Mouse (Mus musculus) neural tube, embryonic 15.5 days (tissue): ENCODE data around the gene Slc25a25. TPM values are rescaled to one million over a fixed set of nuclear protein-coding genes. Genes with fewer than 3 reads are reported as not detected.

Experiments
- ATAC-seq: fragments of 200-750 bp; cut with Nextera tagmentation; 2 replicates; pipeline ENCODE4 v1.8.0; 2017; ENCODE audit warnings: mild to moderate bottlenecking, moderate TSS enrichment, moderate library complexity; ENCODE audit not compliant: low FRiP score
- H3K27ac ChIP-seq: fragments of 300-500 bp; sonication (generic); replicated peaks from 2 replicates; pipeline ENCODE4 v1.5.1; 2015; ENCODE audit warnings: mild to moderate bottlenecking, inconsistent platforms
- H3K27me3 ChIP-seq: fragments of 300-500 bp; sonication (generic); replicated peaks from 2 replicates; pipeline ENCODE4 v1.6.1; 2015; ENCODE audit warnings: inconsistent platforms
- H3K36me3 ChIP-seq: fragments of 300-500 bp; sonication (generic); 2 replicates; pipeline ENCODE4 v1.6.1; 2015; ENCODE audit warnings: inconsistent platforms
- H3K4me1 ChIP-seq: fragments of 300-500 bp; sonication (generic); 2 replicates; pipeline ENCODE4 v1.6.1; 2015; ENCODE audit warnings: inconsistent platforms
- H3K4me2 ChIP-seq: fragments of 300-500 bp; sonication (generic); 2 replicates; pipeline ENCODE4 v1.6.1; 2015; ENCODE audit warnings: inconsistent platforms, mild to moderate bottlenecking, moderate library complexity
- H3K4me3 ChIP-seq: fragments of 300-500 bp; sonication (generic); replicated peaks from 2 replicates; pipeline ENCODE4 v1.5.1; 2015; ENCODE audit warnings: mild to moderate bottlenecking, inconsistent platforms
- H3K9ac ChIP-seq: fragments of 300-500 bp; sonication (generic); replicated peaks from 2 replicates; pipeline ENCODE4 v1.6.1; 2015; ENCODE audit warnings: mild to moderate bottlenecking, inconsistent platforms
- H3K9me3 ChIP-seq: fragments of 300-500 bp; sonication (generic); replicated peaks from 2 replicates; pipeline ENCODE4 v1.6.1; 2016; ENCODE audit warnings: inconsistent platforms
- WGBS: fragments of 180-500 bp; shearing (Covaris S2); methylation state at CpG from one replicate; pipeline ENCODE4 v1.1.7; 2015; ENCODE audit warnings: mixed read lengths; 5-methylcytosine and 5-hydroxymethylcytosine counted together
- polyA plus RNA-seq: library from polyadenylated mRNA; unstranded; fragments of >200 nt; fragmentation: Nextera tagmentation; extraction: Ambion mirVana; gene quantifications from 2 replicates; pipeline ENCODE4 v1.2.1, GENCODE M21; 2015

Slc25a25 gene
- polyA plus RNA-seq, 1 experiment from 2014 or later, result 58.8 TPM

DNA sequence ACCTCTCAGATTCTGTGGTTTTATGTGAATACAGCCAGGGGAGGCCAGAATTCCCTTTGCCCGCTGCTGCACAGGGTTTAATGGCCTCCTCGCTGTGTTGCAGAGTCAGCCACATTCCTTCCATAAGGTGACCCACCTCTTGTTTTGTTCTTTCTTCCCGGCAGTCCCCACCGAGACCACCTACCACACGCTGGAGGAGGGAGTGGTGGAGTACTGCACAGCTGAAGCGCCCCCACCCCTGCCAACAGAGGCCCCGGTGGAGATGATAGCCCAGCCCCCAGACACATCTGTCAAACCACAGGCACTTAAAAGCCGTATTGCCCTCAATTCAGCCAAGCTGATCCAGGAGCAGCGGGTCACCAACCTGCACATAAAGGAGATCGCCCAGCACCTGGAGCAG, 3.4 kb upstream of the Slc25a25 start:
- Histone ChIP-seq H3K27me3 (no peaks in the 10 kb centered on the region), H3K27ac (no peak overlapping the region), H3K9me3 (no peaks in the 10 kb centered on the region), H3K36me3 (peaks cover 6% of the 10 kb centered on the region; the same call in 1 of the 2 replicates), H3K9ac (no peak overlapping the region), H3K4me1 (peaks cover 27% of the 10 kb centered on the region), H3K4me2 (no peak overlapping the region), H3K4me3 (no peak overlapping the region)
- 53% methylated on average over 10 of the region's 10 CpGs for WGBS
- no peak for ATAC-seq

DNA sequence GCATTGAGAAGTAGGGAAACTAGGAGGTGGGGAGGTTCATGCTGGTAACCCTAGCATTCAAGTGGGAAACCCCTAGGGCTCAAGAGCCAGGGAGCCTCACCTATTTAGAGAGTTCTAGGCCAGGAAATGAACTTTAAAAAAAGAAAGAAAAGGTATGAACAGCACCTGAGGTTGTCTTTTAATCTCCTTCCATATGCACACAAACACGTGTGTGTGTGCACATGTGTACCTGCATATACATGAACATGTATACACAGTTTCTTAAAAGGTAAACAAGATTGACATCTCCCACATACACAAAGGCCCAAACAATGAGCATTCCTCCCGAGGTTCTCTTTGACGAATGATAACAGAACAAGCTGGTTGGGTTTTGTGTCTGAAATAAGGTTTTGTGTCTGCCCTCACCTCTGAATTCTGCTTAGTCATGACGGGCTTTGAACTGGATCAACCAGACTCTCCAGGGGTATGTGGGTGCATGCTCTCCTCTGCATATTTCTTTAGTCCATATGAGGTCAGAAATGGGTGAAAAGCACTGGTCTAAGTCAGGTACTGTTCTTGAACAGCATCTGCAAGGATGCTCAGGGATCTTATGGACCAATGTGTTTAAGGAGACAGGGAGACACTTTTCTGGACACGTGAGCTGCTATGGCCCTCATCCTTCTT, 2.5 kb upstream of the Slc25a25 start:
- H3K4me3 ChIP-seq, result no peak overlapping the region
- H3K27ac ChIP-seq, result no peak overlapping the region
- H3K9ac ChIP-seq, result no peak overlapping the region
- no peak overlapping the region; the same call in 1 of the 2 replicates for H3K4me2 ChIP-seq
- 90% methylated on average over 5 of the region's 5 CpGs for WGBS
- H3K36me3 ChIP-seq, result peaks cover 6% of the 10 kb centered on the region; the same call in 1 of the 2 replicates
- H3K4me1 ChIP-seq, result peaks cover 30% of the 10 kb centered on the region
- H3K9me3 ChIP-seq, result no peaks in the 10 kb centered on the region
- no peak for ATAC-seq
- no peaks in the 10 kb centered on the region for H3K27me3 ChIP-seq

DNA sequence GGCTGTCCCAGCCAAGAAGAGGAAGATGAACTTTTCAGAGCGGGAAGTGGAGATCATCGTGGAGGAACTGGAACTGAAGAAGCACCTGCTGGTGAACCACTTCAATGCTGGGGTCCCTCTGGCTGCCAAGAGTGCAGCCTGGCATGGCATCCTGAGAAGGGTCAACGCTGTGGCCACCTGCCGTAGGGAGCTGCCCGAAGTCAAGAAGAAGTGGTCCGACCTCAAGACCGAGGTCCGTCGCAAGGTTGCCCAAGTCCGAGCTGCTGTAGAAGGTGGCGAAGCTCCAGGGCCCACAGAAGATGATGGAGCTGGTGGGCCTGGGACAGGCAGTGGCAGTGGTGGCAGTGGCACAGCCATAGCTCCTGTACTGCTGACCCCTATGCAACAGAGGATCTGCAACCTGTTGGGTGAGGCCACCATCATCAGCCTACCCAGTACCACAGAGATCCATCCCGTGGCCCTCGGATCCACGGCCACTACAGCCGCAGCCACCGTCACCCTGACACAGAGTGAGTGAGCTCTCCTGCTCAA, 1.3 kb upstream of the Slc25a25 start:
- Histone ChIP-seq H3K4me3 (peak overlapping the region; percentile 81), H3K27ac (peak overlapping the region; percentile 72), H3K36me3 (peaks cover 6% of the 10 kb centered on the region; the same call in 1 of the 2 replicates), H3K27me3 (no peaks in the 10 kb centered on the region), H3K9ac (no peak overlapping the region; the same call in 1 of the 2 replicates), H3K4me2 (peak overlapping the region; percentile 79), H3K4me1 (peaks cover 38% of the 10 kb centered on the region), H3K9me3 (no peaks in the 10 kb centered on the region)
- ATAC-seq, result no peak
- 97% methylated on average over 16 of the region's 16 CpGs for WGBS

DNA sequence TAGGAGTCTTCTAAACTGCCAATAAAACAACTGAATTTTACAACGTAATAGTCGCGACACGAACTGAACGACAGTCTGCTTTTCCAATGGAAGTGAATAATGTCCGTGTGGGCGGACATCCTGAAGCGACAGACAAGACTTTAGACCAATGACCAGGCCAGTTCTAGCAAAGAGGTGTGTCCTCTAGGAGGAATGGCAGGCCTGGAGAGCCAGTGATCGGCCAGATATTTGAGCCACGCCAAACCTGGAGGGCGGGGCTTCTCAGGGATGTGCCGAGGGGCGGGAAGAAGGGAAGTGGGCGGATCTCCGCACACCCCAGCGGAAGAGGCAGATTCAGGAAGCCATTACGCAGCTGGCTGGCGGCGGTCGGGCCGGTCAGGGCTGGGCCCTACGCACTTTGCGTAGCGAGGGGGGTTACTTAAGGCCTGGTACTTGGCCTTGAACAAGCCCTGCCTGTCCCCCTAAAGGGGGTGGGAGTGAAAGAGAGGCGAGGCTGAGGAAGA, 676 bp upstream of the Slc25a25 start:
- Histone ChIP-seq H3K4me1 (peaks cover 39% of the 10 kb centered on the region), H3K9ac (peak overlapping the region; percentile 49), H3K27me3 (no peaks in the 10 kb centered on the region), H3K4me3 (peak overlapping the region; percentile 81), H3K27ac (peak overlapping the region; percentile 96), H3K4me2 (peak overlapping the region; percentile 79), H3K9me3 (no peaks in the 10 kb centered on the region), H3K36me3 (peaks cover 6% of the 10 kb centered on the region; the same call in 1 of the 2 replicates)
- peak; percentile 95 for ATAC-seq
- under 1% methylated on average over 25 of the region's 25 CpGs for WGBS

DNA sequence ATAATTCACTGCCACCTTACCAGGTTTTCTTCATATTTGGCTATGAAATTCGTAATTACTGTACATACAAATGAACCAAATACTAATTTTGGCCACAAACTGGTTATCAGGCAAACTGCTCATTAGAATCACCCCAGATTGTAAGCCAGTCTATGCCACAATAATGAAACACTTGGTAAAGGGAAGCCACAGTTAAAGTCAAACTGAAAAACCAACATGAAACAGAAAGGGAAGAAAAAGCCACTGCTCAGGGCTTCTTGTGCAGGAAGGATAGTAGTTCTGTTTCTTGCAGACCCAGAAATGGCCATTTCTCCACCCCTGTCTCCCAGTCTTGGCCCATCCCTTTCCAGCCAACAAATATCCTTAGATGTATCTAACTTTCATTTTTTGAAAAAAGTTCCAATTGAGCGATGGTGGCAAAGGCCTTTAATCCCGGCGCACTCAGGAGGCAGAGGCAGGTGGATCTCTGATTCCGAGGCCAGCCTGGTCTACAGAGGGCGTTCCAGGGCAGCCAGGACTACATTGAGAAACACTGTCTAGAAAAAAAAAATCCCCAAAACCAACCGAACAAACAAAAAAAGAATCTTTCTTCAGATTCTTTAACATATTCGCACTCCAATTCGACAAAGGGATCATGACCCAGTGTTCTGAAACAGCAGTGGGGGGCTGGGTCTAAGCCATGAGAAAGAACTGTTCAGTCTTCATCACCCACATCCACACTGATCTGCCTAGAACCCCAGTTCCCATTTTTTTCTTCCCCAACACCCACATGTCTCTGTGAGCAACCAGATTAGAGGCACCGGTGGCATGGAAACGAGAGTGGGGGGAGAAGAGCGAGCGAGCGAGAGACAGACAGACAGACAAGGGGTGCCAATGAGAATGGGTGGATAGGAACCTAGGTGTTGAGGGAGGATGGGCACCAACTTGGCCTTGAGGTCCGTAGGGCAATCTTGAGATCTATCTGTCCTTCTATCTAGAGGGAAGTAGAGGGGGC, 1.2 kb downstream of the Slc25a25 start, which contains the start of gene Naif1:
Naif1 (plus strand) TSS at position 697 of the 994 bp plus-strand sequence.
- Histone ChIP-seq H3K4me1 (peaks cover 42% of the 10 kb centered on the region), H3K36me3 (peaks cover 1% of the 10 kb centered on the region; the same call in 1 of the 2 replicates), H3K4me2 (peak within 1 kb of the TSS; percentile 79), H3K27me3 (no peaks in the 10 kb centered on the region), H3K4me3 (peak within 1 kb of the TSS; percentile 81), H3K9me3 (no peaks in the 10 kb centered on the region), H3K27ac (peak within 1 kb of the TSS; percentile 96), H3K9ac (peak within 1 kb of the TSS; percentile 75)
- ATAC-seq, result no peak
- 77% methylated on average over 15 of the region's 15 CpGs for WGBS

DNA sequence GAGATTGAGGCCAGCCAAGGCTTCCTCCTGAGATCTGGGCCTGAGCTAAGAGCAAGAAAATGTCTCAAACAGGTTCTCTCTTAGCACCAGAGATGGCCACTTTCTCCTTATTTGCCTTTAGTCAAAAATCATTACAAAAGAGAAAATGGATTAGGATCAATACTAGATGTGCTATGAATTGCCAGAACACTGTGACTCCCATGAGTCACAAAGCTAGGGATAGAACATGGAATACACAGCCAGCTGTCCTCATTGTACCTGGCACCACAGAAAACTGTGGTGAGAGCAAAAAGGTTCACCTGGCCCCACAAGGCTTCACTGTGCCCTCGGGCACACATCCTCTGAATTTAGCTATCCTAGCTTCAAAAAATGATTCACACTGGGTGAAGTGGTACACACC, 2.8 kb downstream of the Slc25a25 start:
- WGBS, result 97% methylated on average over 1 of the region's 1 CpGs
- ATAC-seq, result no peak
- no peaks in the 10 kb centered on the region for H3K36me3 ChIP-seq
- H3K27ac ChIP-seq, result no peak overlapping the region
- H3K27me3 ChIP-seq, result no peaks in the 10 kb centered on the region
- H3K4me1 ChIP-seq, result peaks cover 40% of the 10 kb centered on the region
- no peak overlapping the region for H3K4me2 ChIP-seq
- H3K9me3 ChIP-seq, result no peaks in the 10 kb centered on the region
- H3K4me3 ChIP-seq, result no peak overlapping the region
- H3K9ac ChIP-seq, result no peak overlapping the region

DNA sequence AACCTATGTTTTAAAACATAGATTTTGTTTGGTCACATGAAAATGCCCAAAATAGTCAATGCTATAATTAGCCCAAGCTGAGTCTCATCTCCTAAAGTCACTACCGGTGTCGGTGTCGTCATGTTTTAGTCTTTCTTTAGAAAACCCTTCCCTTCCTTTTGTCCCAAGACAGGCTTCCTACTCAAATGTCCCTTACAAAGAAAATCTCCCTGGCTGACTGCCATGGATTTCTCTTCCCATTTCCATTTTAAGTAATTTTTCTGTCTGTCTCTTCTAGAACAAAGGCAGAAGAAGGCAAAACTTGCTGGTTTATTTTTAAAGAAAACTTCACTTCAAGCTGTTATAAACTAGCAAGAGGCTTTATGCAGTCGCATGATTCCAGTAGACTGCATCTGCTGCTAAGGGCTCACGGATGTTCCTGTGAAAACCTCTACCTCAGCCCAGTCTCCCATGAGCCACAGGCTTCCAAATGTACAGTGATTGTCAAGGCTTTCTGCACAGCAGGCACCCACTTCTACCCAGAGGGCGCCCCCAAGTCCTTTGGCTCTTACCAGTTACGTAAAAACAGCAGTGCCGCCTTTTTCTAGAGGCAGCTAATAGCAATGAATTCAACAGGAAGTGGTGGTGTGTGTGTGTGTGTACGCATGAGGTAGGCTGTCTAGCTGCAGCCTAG, 3.8 kb downstream of the Slc25a25 start:
- Histone ChIP-seq H3K4me2 (peak overlapping the region; percentile 22; the same call in 1 of the 2 replicates), H3K27ac (peak overlapping the region; percentile 75), H3K4me1 (peaks cover 29% of the 10 kb centered on the region), H3K4me3 (no peak overlapping the region), H3K36me3 (no peaks in the 10 kb centered on the region), H3K9me3 (no peaks in the 10 kb centered on the region), H3K9ac (no peak overlapping the region), H3K27me3 (no peaks in the 10 kb centered on the region)
- no peak for ATAC-seq
- WGBS, result 62% methylated on average over 9 of the region's 9 CpGs

DNA sequence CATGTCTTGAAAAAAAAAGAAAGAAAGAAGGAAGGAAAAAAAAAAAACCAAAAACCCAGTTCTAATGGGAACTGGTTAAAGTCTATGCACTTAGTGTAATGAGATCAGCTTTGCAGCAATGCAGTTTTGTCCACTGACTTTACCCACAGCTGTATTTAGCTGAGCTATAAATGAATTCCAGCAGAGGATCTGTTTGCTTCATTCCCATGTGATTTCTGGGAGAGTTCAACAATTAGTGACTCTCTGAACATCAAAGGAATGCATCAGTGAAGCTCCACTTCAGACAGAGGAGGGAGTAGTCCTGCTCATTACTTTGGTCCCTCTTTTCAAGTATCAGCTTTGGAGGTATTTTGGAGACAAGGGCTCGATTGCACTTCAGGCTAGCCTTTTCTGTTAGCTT, 5.7 kb downstream of the Slc25a25 start:
- peaks cover 28% of the 10 kb centered on the region for H3K4me1 ChIP-seq
- WGBS, result 72% methylated on average over 1 of the region's 1 CpGs

DNA sequence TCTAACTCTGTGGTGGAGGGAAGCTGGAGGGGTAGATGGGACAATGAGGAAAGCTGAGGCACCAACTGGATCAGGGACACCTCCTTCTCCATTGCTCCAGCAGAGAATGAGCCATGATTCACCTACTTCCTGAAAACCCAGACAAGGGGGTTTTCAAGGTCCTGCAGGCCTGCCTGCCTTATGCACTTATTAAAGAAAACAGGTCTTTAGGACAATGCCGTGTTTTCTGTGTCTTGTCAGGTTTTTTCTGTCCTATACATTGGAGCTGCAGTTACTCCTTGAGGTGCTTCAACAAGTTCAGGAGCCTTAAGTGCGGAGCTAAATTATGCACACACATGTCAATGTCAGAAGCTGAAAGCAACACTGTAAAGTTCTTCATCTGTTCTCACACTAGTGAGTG, 9.7 kb downstream of the Slc25a25 start:
- H3K9me3 ChIP-seq, result no peaks in the 10 kb centered on the region
- no peak overlapping the region for H3K4me3 ChIP-seq
- peaks cover 21% of the 10 kb centered on the region for H3K4me1 ChIP-seq
- H3K36me3 ChIP-seq, result no peaks in the 10 kb centered on the region
- no peak overlapping the region for H3K4me2 ChIP-seq
- whole genome bisulfite sequencing, result 93% methylated on average over 2 of the region's 2 CpGs
- H3K27me3 ChIP-seq, result no peaks in the 10 kb centered on the region
- H3K27ac ChIP-seq, result no peak overlapping the region
- ATAC-seq, result no peak
- H3K9ac ChIP-seq, result no peak overlapping the region

More for the DNA sequence above, 5.7 kb downstream of the Slc25a25 start:
- no peak overlapping the region for H3K4me3 ChIP-seq
- H3K4me2 ChIP-seq, result no peak overlapping the region
- H3K9me3 ChIP-seq, result no peaks in the 10 kb centered on the region
- no peaks in the 10 kb centered on the region for H3K27me3 ChIP-seq
- no peak overlapping the region for H3K9ac ChIP-seq
- ATAC-seq, result no peak
- H3K27ac ChIP-seq, result no peak overlapping the region
- no peaks in the 10 kb centered on the region for H3K36me3 ChIP-seq

DNA sequence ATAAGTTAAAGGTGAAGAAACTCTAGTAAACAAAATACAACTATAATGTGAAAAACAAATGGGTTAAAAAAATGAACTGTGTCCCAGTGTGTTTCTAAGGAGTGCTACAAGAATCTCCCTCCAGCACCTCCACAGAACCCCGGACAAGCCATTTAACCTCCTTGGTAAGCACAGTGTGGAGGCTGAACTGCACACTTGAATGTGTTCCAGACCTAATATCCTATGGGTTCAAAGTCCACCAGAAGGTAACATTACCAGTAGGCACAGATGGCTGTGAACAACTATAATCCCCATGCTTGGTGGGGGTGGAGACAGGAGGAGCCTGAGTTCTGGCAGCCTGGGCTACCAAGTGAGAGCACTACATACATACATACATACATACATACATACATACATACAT, 10.6 kb downstream of the Slc25a25 start:
- Histone ChIP-seq H3K27ac (no peak overlapping the region), H3K9me3 (no peaks in the 10 kb centered on the region), H3K27me3 (no peaks in the 10 kb centered on the region), H3K36me3 (no peaks in the 10 kb centered on the region), H3K9ac (no peak overlapping the region), H3K4me1 (peaks cover 26% of the 10 kb centered on the region), H3K4me2 (no peak overlapping the region), H3K4me3 (no peak overlapping the region)
- ATAC-seq, result no peak
- 65% methylated on average over 1 of the region's 1 CpGs for WGBS

DNA sequence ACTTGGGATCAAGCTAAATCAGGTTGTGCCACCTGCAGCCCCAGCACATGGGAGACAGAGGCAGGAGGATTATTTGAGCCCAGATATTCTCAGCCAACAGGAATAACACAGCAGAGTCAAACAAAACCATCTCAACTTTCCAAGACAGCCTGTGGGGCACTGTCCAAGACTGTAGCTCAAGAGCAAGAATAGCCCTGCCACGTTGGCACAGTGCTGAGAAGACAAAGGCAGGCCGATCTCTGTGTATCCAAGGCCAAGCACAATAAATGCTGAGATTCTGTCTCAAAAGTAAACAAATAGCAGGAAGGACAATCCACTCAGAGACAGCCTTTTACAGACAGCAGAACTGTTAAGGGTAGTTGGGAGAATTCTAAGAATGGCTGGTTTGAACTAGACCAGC, 11.1 kb downstream of the Slc25a25 start:
- ATAC-seq, result no peak
- 39% methylated on average over 2 of the region's 2 CpGs for WGBS
- Histone ChIP-seq H3K4me2 (no peak overlapping the region), H3K27me3 (no peaks in the 10 kb centered on the region), H3K9ac (no peak overlapping the region), H3K4me3 (no peak overlapping the region), H3K9me3 (no peaks in the 10 kb centered on the region), H3K4me1 (peaks cover 26% of the 10 kb centered on the region), H3K36me3 (no peaks in the 10 kb centered on the region), H3K27ac (peak overlapping the region; percentile 56; the same call in 1 of the 2 replicates)
